Mouse (Mus musculus): ENCODE results near the gene Gdf7.

Gene Gdf7

GRCm38 (mm10) chr12:8298361-8299142, 3.2 kb downstream of the Gdf7 start:
- no peak for DNase-seq (ENCODE audit: low read depth in 2 of 2, low spot score in 2 of 2)

GRCm38 (mm10) chr12:8297586-8298214, 4.1 kb downstream of the Gdf7 start:
- DNase-seq (ENCODE audit: low read depth in 2 of 2, low spot score in 2 of 2), result no peak

GRCm38 (mm10) chr12:8296154-8296553, 5.6 kb downstream of the Gdf7 start:
- DNase-seq (ENCODE audit: low read depth in 2 of 2, low spot score in 2 of 2), result no peak

GRCm38 (mm10) chr12:8295307-8295913, 6.3 kb downstream of the Gdf7 start:
- DNase-seq (ENCODE audit: low read depth in 2 of 2, low spot score in 2 of 2), result no peak

- no peak for DNase-seq (ENCODE audit: low read depth in 2 of 2, low spot score in 2 of 2)
These were observed 10.4 kb downstream of the Gdf7 start for GRCm38 (mm10) chr12:8291157-8291853.

GRCm38 (mm10) chr12:8289499-8289898, 12.3 kb downstream of the Gdf7 start:
- DNase-seq (ENCODE audit: low read depth in 2 of 2, low spot score in 2 of 2), result no peak

GRCm38 (mm10) chr12:8289099-8289498, 12.7 kb downstream of the Gdf7 start:
- no peak for DNase-seq (ENCODE audit: low read depth in 2 of 2, low spot score in 2 of 2)

- DNase-seq (ENCODE audit: low read depth in 2 of 2, low spot score in 2 of 2), result no peak
These were observed 13.8 kb downstream of the Gdf7 start for GRCm38 (mm10) chr12:8287970-8288369.

- DNase-seq (ENCODE audit: low read depth in 2 of 2, low spot score in 2 of 2), result no peak
These were observed 20.3 kb downstream of the Gdf7 start for GRCm38 (mm10) chr12:8281225-8282017.

- DNase-seq (ENCODE audit: low read depth in 2 of 2, low spot score in 2 of 2), result no peak
These were observed 26.3 kb downstream of the Gdf7 start for GRCm38 (mm10) chr12:8275424-8275823.

- DNase-seq (ENCODE audit: low read depth in 2 of 2, low spot score in 2 of 2), result no peak
These were observed 28.1 kb downstream of the Gdf7 start for GRCm38 (mm10) chr12:8273471-8274171.

- DNase-seq (ENCODE audit: low read depth in 2 of 2, low spot score in 2 of 2), result no peak
These were observed 30.3 kb downstream of the Gdf7 start for GRCm38 (mm10) chr12:8271405-8271804.

- DNase-seq (ENCODE audit: low read depth in 2 of 2, low spot score in 2 of 2), result no peak
These were observed 32.1 kb downstream of the Gdf7 start for GRCm38 (mm10) chr12:8269627-8270026.

- DNase-seq (ENCODE audit: low read depth in 2 of 2, low spot score in 2 of 2), result no peak
These were observed 35.4 kb downstream of the Gdf7 start for GRCm38 (mm10) chr12:8266311-8266710.

GRCm38 (mm10) chr12:8260297-8260696, 41.5 kb downstream of the Gdf7 start:
- no peak for DNase-seq (ENCODE audit: low read depth in 2 of 2, low spot score in 2 of 2)
